Mouse (Mus musculus) T-helper 2 cell (primary cell): ENCODE data around the gene Reep3.

ENCODE experiments used
- in situ Hi-C: fragments of 300-600 bp; cut with MboI, MseI; formaldehyde crosslinking; loops from one replicate; pipeline ENCODE4 v1.15.1; 2025; ENCODE audit warnings: high pct_unique_total_duplicates

Reep3 gene

GRCm38 (mm10) chr10:67055867-67056856 lies 40.6 kb downstream of the Reep3 start:
- in situ Hi-C loops = no loop called here

GRCm38 (mm10) chr10:67053475-67053874 lies 43.3 kb downstream of the Reep3 start:
- in situ Hi-C loops = no loop called here

- in situ Hi-C loops = no loop called here
These were observed 44.3 kb downstream of the Reep3 start for GRCm38 (mm10) chr10:67052429-67052828.

GRCm38 (mm10) chr10:67051466-67051865 lies 45.3 kb downstream of the Reep3 start:
- in situ Hi-C loops = no loop called here

- in situ Hi-C loops = no loop called here
These were observed 46.0 kb downstream of the Reep3 start for GRCm38 (mm10) chr10:67050766-67051165.

GRCm38 (mm10) chr10:67049621-67050020 lies 47.1 kb downstream of the Reep3 start:
- in situ Hi-C loops = no loop called here

- in situ Hi-C loops = no loop called here
These were observed 47.7 kb downstream of the Reep3 start for GRCm38 (mm10) chr10:67048871-67049615.

- in situ Hi-C loops = no loop called here
These were observed 48.8 kb downstream of the Reep3 start for GRCm38 (mm10) chr10:67047712-67048645.

- in situ Hi-C loops = no loop called here
These were observed 51.4 kb downstream of the Reep3 start for GRCm38 (mm10) chr10:67045192-67045899.

- in situ Hi-C loops = no loop called here
These were observed 52.4 kb downstream of the Reep3 start for GRCm38 (mm10) chr10:67044346-67044745.

- in situ Hi-C loops = no loop called here
These were observed 53.5 kb downstream of the Reep3 start for GRCm38 (mm10) chr10:67043236-67043635.

GRCm38 (mm10) chr10:67040410-67040809 lies 56.3 kb downstream of the Reep3 start:
- in situ Hi-C loops = no loop called here

- in situ Hi-C loops = loop anchor here (10.0 kb wide), 1 partner anchor 196 kb away; no protein-coding TSS in a partner anchor
These were observed 57.7 kb downstream of the Reep3 start for GRCm38 (mm10) chr10:67039001-67039400.

GRCm38 (mm10) chr10:67036542-67036941 lies 60.2 kb downstream of the Reep3 start:
- in situ Hi-C loops = loop anchor here (10.0 kb wide), 1 partner anchor 198 kb away; no protein-coding TSS in a partner anchor

GRCm38 (mm10) chr10:67036141-67036540 lies 60.6 kb downstream of the Reep3 start:
- in situ Hi-C loops = loop anchor here (10.0 kb wide), 1 partner anchor 199 kb away; no protein-coding TSS in a partner anchor

- in situ Hi-C loops = loop anchor here (10.0 kb wide), 1 partner anchor 204 kb away; no protein-coding TSS in a partner anchor
These were observed 65.6 kb downstream of the Reep3 start for GRCm38 (mm10) chr10:67031186-67031585.

GRCm38 (mm10) chr10:67029297-67029696 lies 67.4 kb downstream of the Reep3 start:
- in situ Hi-C loops = no loop called here

GRCm38 (mm10) chr10:67026375-67026774 lies 70.4 kb downstream of the Reep3 start:
- in situ Hi-C loops = no loop called here

GRCm38 (mm10) chr10:67025573-67026236 lies 71.0 kb downstream of the Reep3 start:
- in situ Hi-C loops = no loop called here

GRCm38 (mm10) chr10:67024391-67024790 lies 72.4 kb downstream of the Reep3 start:
- in situ Hi-C loops = no loop called here
